Mouse (Mus musculus) heart, adult 2 months (tissue): ENCODE results near the gene Pkp1. TPM values are rescaled to one million over a fixed set of nuclear protein-coding genes. Genes with fewer than 3 reads are reported as not detected.

Source experiments
- DNase-seq, 2 experiments: peaks; one replicate each; pipeline ENCODE4 v3.0.0; 2021
- H3K27ac ChIP-seq: fragments of 200-600 bp; 2 replicates; pipeline ENCODE4 v1.8.1; 2022
- H3K27me3 ChIP-seq: fragments of 200-500 bp; 2 replicates; pipeline ENCODE4 v1.6.1; 2012; ENCODE audit warnings: mild to moderate bottlenecking, low read length, inconsistent platforms, mixed read lengths; ENCODE audit not compliant: control insufficient read depth, insufficient read depth
- H3K36me3 ChIP-seq: fragments of 200-500 bp; 2 replicates; pipeline ENCODE4 v1.6.1; 2012; ENCODE audit warnings: low read length, inconsistent platforms; ENCODE audit not compliant: control insufficient read depth, insufficient read depth
- H3K4me1 ChIP-seq: fragments of 200-500 bp; 2 replicates; pipeline ENCODE4 v1.6.1; 2011; ENCODE audit warnings: low read length; ENCODE audit not compliant: control insufficient read depth, insufficient read depth
- H3K4me3 ChIP-seq: fragments of 200-600 bp; 2 replicates; pipeline ENCODE4 v1.8.1; 2022
- H3K79me2 ChIP-seq: fragments of 200-500 bp; replicated peaks from 2 replicates; pipeline ENCODE4 v1.6.1; 2012; ENCODE audit warnings: mild to moderate bottlenecking, inconsistent platforms, low read length, moderate library complexity, mixed read lengths; ENCODE audit not compliant: control insufficient read depth, insufficient read depth
- H3K9ac ChIP-seq: fragments of 200-500 bp; 2 replicates; pipeline ENCODE4 v1.6.1; 2012; ENCODE audit warnings: low read depth, mild to moderate bottlenecking, control low read depth, inconsistent platforms, low read length, mixed read lengths
- CTCF ChIP-seq: fragments of 200-600 bp; IDR thresholded peaks from 2 replicates; pipeline ENCODE4 v1.8.1; 2022; ENCODE audit warnings: antibody characterized with exemption, mild to moderate bottlenecking, moderate library complexity
- EP300 ChIP-seq: fragments of 200-500 bp; IDR thresholded peaks from 2 replicates; pipeline ENCODE4 v1.6.1; 2011; ENCODE audit warnings: low read depth, low read length, control low read depth; ENCODE audit not compliant: insufficient read depth
- POLR2A ChIP-seq: fragments of 200-500 bp; IDR thresholded peaks from 2 replicates; pipeline ENCODE4 v1.6.1; 2011; ENCODE audit warnings: mild to moderate bottlenecking, low read depth, low read length, control low read depth; ENCODE audit not compliant: insufficient read depth
- WGBS: fragments of 180-500 bp; shearing (Covaris S2); methylation state at CpG from one replicate; pipeline ENCODE4 v1.1.7; 2018; 5-methylcytosine and 5-hydroxymethylcytosine counted together
- intact Hi-C: fragments of 180-260 bp; cut with DNase I; formaldehyde crosslinking; loops from one replicate; pipeline ENCODE4 v1.15.1; 2025
- polyA plus RNA-seq: library from polyadenylated mRNA; depleted of rRNA; stranded (reverse); fragments of >200 nt; gene quantifications from 2 replicates; pipeline ENCODE4 v1.2.3, GENCODE M21; 2012
- total RNA-seq, 2 experiments: library from RNA; stranded (reverse); gene quantifications; 2 replicates each; pipeline ENCODE4 v1.2.3; 2021

The Pkp1 gene
- total and polyA plus RNA-seq, 3 experiments: 0.16 TPM; not detected in 2

- DNase-seq: no peak
- Histone ChIP-seq H3K9ac (no peak overlapping the region), H3K79me2 (no peaks in the 10 kb centered on the region), H3K4me3 (no peak overlapping the region), H3K27me3 (peaks cover 2% of the 10 kb centered on the region; the same call in 1 of the 2 replicates), H3K36me3 (no peaks in the 10 kb centered on the region), H3K4me1 (no peaks in the 10 kb centered on the region), H3K27ac (no peak overlapping the region)
- TF ChIP-seq CTCF (no peak), POLR2A (no peak), EP300 (no peak)
- intact Hi-C loops: no loop called here
- WGBS: 88% methylated on average over 6 of the region's 6 CpGs
Observed at GRCm38 (mm10) chr1:135868570-135868969, 50.4 kb downstream of the Pkp1 start.

GRCm38 (mm10) chr1:135865518-135866194, 53.4 kb downstream of the Pkp1 start:
- 53% methylated on average over 19 of the region's 19 CpGs for WGBS
- Histone ChIP-seq H3K79me2 (no peaks in the 10 kb centered on the region), H3K27me3 (no peaks in the 10 kb centered on the region), H3K4me3 (no peak overlapping the region), H3K27ac (no peak overlapping the region), H3K9ac (no peak overlapping the region), H3K36me3 (no peaks in the 10 kb centered on the region), H3K4me1 (peaks cover 7% of the 10 kb centered on the region)
- intact Hi-C loops: loop anchor here (1.0 to 2.0 kb wide), 2 partner anchors 17 to 80 kb away; no protein-coding TSS in a partner anchor
- TF ChIP-seq POLR2A (no peak), CTCF (peak; percentile 87)
- peak; percentile 74 to 86 for DNase-seq

GRCm38 (mm10) chr1:135864830-135865229, 54.2 kb downstream of the Pkp1 start:
- Histone ChIP-seq H3K27me3 (no peaks in the 10 kb centered on the region), H3K4me3 (no peak overlapping the region), H3K4me1 (peaks cover 7% of the 10 kb centered on the region), H3K27ac (no peak overlapping the region), H3K36me3 (no peaks in the 10 kb centered on the region), H3K79me2 (no peaks in the 10 kb centered on the region), H3K9ac (no peak overlapping the region)
- no peak for TF ChIP-seq POLR2A
- no peak for TF ChIP-seq CTCF
- TF ChIP-seq EP300: no peak
- WGBS: 81% methylated on average over 6 of the region's 6 CpGs
- no peak for DNase-seq
- intact Hi-C loops: loop anchor here (1.0 to 2.0 kb wide), 2 partner anchors 18 to 80 kb away; no protein-coding TSS in a partner anchor

- Histone ChIP-seq H3K27me3 (no peaks in the 10 kb centered on the region), H3K79me2 (no peaks in the 10 kb centered on the region), H3K27ac (no peak overlapping the region), H3K36me3 (no peaks in the 10 kb centered on the region), H3K4me3 (no peak overlapping the region), H3K4me1 (peaks cover 7% of the 10 kb centered on the region), H3K9ac (no peak overlapping the region)
- TF ChIP-seq CTCF (no peak), POLR2A (no peak), EP300 (no peak)
- no peak for DNase-seq
- intact Hi-C loops: loop anchor here (2.0 kb wide), 1 partner anchor 19 kb away; no protein-coding TSS in a partner anchor
- 60% methylated on average over 9 of the region's 9 CpGs for WGBS
Observed at GRCm38 (mm10) chr1:135863786-135864335, 55.1 kb downstream of the Pkp1 start.

- peaks cover 7% of the 10 kb centered on the region for H3K4me1 ChIP-seq
- no peaks in the 10 kb centered on the region for H3K27me3 ChIP-seq
- TF ChIP-seq CTCF (no peak), EP300 (no peak), POLR2A (no peak)
- no peak overlapping the region; the same call in 1 of the 2 replicates for H3K27ac ChIP-seq
- H3K36me3 ChIP-seq: no peaks in the 10 kb centered on the region
- no peak overlapping the region for H3K9ac ChIP-seq
- no peaks in the 10 kb centered on the region for H3K79me2 ChIP-seq
- intact Hi-C loops: no loop called here
- DNase-seq: no peak
- WGBS: 73% methylated on average over 5 of the region's 5 CpGs
- H3K4me3 ChIP-seq: no peak overlapping the region
Observed at GRCm38 (mm10) chr1:135862561-135862960, 56.4 kb downstream of the Pkp1 start.

GRCm38 (mm10) chr1:135861980-135862552, 56.9 kb downstream of the Pkp1 start:
- peak in 1 of 2 experiments; percentile 53 for DNase-seq
- H3K36me3 ChIP-seq: no peaks in the 10 kb centered on the region
- H3K4me1 ChIP-seq: peaks cover 7% of the 10 kb centered on the region
- H3K79me2 ChIP-seq: no peaks in the 10 kb centered on the region
- TF ChIP-seq EP300: peak; percentile 40; the same call in 1 of the 2 replicates
- TF ChIP-seq CTCF: no peak
- 10% methylated on average over 9 of the region's 9 CpGs for WGBS
- H3K9ac ChIP-seq: no peak overlapping the region
- intact Hi-C loops: no loop called here
- H3K4me3 ChIP-seq: no peak overlapping the region
- peak overlapping the region; percentile 33; the same call in 1 of the 2 replicates for H3K27ac ChIP-seq
- H3K27me3 ChIP-seq: no peaks in the 10 kb centered on the region
